Mouse (Mus musculus) spleen, adult 2 months (tissue): ENCODE measurements around the gene Gm11564. TPM values are rescaled to one million over a fixed set of nuclear protein-coding genes. Genes with fewer than 3 reads are reported as not detected.
"Not testable (repeated sequence)": the region's sequence is repeated elsewhere in the genome, so short reads cannot be mapped to it uniquely, and the experiment has no call there.

Experiments used
- DNase-seq, 2 experiments: peaks; one replicate each; pipeline versions ENCODE4 v3.0.0 to v3.0.0-alpha.2; 2012 to 2021; ENCODE audit warnings: low spot score in 2 of 2, low read depth in 1 of 2
- H3K27ac ChIP-seq: fragments of 200-500 bp; 2 replicates; pipeline ENCODE4 v1.5.1; 2012; ENCODE audit warnings: low read length, inconsistent platforms; ENCODE audit not compliant: insufficient read depth
- H3K27me3 ChIP-seq: fragments of 200-500 bp; 2 replicates; pipeline ENCODE4 v1.6.1; 2012; ENCODE audit warnings: mild to moderate bottlenecking, moderate library complexity, low read length, inconsistent platforms; ENCODE audit not compliant: control insufficient read depth, insufficient read depth
- H3K36me3 ChIP-seq: fragments of 200-500 bp; 2 replicates; pipeline ENCODE4 v1.6.1; 2012; ENCODE audit warnings: mild to moderate bottlenecking, low read length, inconsistent platforms; ENCODE audit not compliant: control insufficient read depth, insufficient read depth
- H3K4me1 ChIP-seq: fragments of 200-500 bp; 2 replicates; pipeline ENCODE4 v1.6.1; 2011; ENCODE audit warnings: inconsistent platforms; ENCODE audit not compliant: control insufficient read depth, insufficient read depth, insufficient read length
- H3K4me3 ChIP-seq: fragments of 200-500 bp; 2 replicates; pipeline ENCODE4 v1.5.1; 2011; ENCODE audit warnings: mild to moderate bottlenecking, inconsistent platforms; ENCODE audit not compliant: insufficient read depth, insufficient read length; ENCODE audit errors: extremely low read depth
- CTCF ChIP-seq: fragments of 200-500 bp; IDR thresholded peaks from 2 replicates; pipeline ENCODE4 v1.5.1; 2011; ENCODE audit warnings: mild to moderate bottlenecking, inconsistent platforms; ENCODE audit not compliant: insufficient read depth, insufficient read length, insufficient replicate concordance; ENCODE audit errors: extremely low read depth
- POLR2A ChIP-seq: fragments of 200-500 bp; IDR thresholded peaks from 2 replicates; pipeline ENCODE4 v1.6.1; 2011; ENCODE audit warnings: low read depth, low read length, inconsistent platforms
- WGBS: fragments of 180-500 bp; shearing (Covaris S2); methylation state at CpG from one replicate; pipeline ENCODE4 v1.1.7; 2018; 5-methylcytosine and 5-hydroxymethylcytosine counted together
- polyA plus RNA-seq: library from polyadenylated mRNA; depleted of rRNA; stranded (reverse); fragments of >200 nt; gene quantifications from 2 replicates; pipeline ENCODE4 v1.2.3, GENCODE M21; 2012

Gm11564 gene
- polyA plus RNA-seq, 1 experiment, result not detected

- H3K36me3 ChIP-seq, result no peaks in the 10 kb centered on the region
- H3K27me3 ChIP-seq, result no peaks in the 10 kb centered on the region
- no peaks in the 10 kb centered on the region for H3K4me1 ChIP-seq
- no peak for DNase-seq
- 78% methylated on average over 1 of the region's 1 CpGs for WGBS
- H3K4me3 ChIP-seq, result no peak overlapping the region
- H3K27ac ChIP-seq, result no peak overlapping the region
- TF ChIP-seq CTCF (no peak), POLR2A (no peak)
These were observed 26.7 kb upstream of the Gm11564 start for GRCm38 (mm10) chr11:99842185-99842584.

GRCm38 (mm10) chr11:99837966-99838365 is 22.5 kb upstream of the Gm11564 start, which contains the start of gene 2300003K06Rik:
TSS of gene 2300003K06Rik (minus strand) at chr11:99838066.
- no peaks in the 10 kb centered on the region for H3K4me1 ChIP-seq
- WGBS, result 76% methylated on average over 1 of the region's 1 CpGs
- TF ChIP-seq POLR2A (no peak), CTCF (no peak)

GRCm38 (mm10) chr11:99809792-99810191 is 5.7 kb downstream of the Gm11564 start, which contains the start of gene Krtap4-13:
TSS of gene Krtap4-13 (minus strand) at chr11:99809892.
- DNase-seq, H3K4me3 ChIP-seq, H3K4me1 ChIP-seq, H3K36me3 ChIP-seq, H3K27me3 ChIP-seq, H3K27ac ChIP-seq: not testable (repeated sequence)

More at GRCm38 (mm10) chr11:99837966-99838365, 22.5 kb upstream of the Gm11564 start, which contains the start of gene 2300003K06Rik:
- Histone ChIP-seq H3K36me3 (no peaks in the 10 kb centered on the region), H3K27me3 (no peaks in the 10 kb centered on the region), H3K27ac (no peak within 1 kb of the TSS), H3K4me3 (no peak within 1 kb of the TSS)
- DNase-seq, result no peak

- H3K4me1 ChIP-seq, H3K36me3 ChIP-seq, DNase-seq, H3K27ac ChIP-seq, H3K27me3 ChIP-seq, H3K4me3 ChIP-seq: not testable (repeated sequence)
- no CpG with 5 or more reads among the region's 1 CpGs for WGBS
These were observed 11.1 kb downstream of the Gm11564 start, which contains the start of gene Gm11554 for GRCm38 (mm10) chr11:99804346-99804745. TSS of gene Gm11554 (minus strand) at chr11:99804446.

- H3K36me3 ChIP-seq, H3K4me3 ChIP-seq, H3K27me3 ChIP-seq, DNase-seq, H3K27ac ChIP-seq, H3K4me1 ChIP-seq: not testable (repeated sequence)
- WGBS, result no CpG with 5 or more reads among the region's 1 CpGs
These were observed 16.6 kb downstream of the Gm11564 start, which contains the start of gene Gm11569 for GRCm38 (mm10) chr11:99798832-99799231. TSS of gene Gm11569 (minus strand) at chr11:99798932.

- Histone ChIP-seq H3K4me1 (no peaks in the 10 kb centered on the region), H3K27me3 (no peaks in the 10 kb centered on the region), H3K36me3 (no peaks in the 10 kb centered on the region), H3K4me3 (no peak within 1 kb of the TSS), H3K27ac (no peak within 1 kb of the TSS)
- 78% methylated on average over 2 of the region's 2 CpGs for WGBS
- no peak for DNase-seq
- TF ChIP-seq POLR2A, result no peak
- TF ChIP-seq CTCF, result no peak
These were observed 22.1 kb downstream of the Gm11564 start, which contains the start of gene Gm11596 for GRCm38 (mm10) chr11:99793367-99793766. TSS of gene Gm11596 (minus strand) at chr11:99793467.

- H3K27me3 ChIP-seq, result not testable (repeated sequence)
These were observed 30.6 kb downstream of the Gm11564 start, which contains the start of gene Krtap4-9 for GRCm38 (mm10) chr11:99784900-99785299. TSS of gene Krtap4-9 (plus strand) at chr11:99785200.

GRCm38 (mm10) chr11:99780604-99781003 is 34.9 kb downstream of the Gm11564 start, which contains the start of gene Krtap4-8:
TSS of gene Krtap4-8 (minus strand) at chr11:99780704.
- H3K4me3 ChIP-seq, result no peak within 1 kb of the TSS
- no peaks in the 10 kb centered on the region for H3K36me3 ChIP-seq
- H3K4me1 ChIP-seq, result no peaks in the 10 kb centered on the region
- TF ChIP-seq POLR2A (no peak), CTCF (no peak)
- no peaks in the 10 kb centered on the region for H3K27me3 ChIP-seq
- WGBS, result 89% methylated on average over 2 of the region's 2 CpGs
- no peak for DNase-seq
- H3K27ac ChIP-seq, result no peak within 1 kb of the TSS

More at GRCm38 (mm10) chr11:99784900-99785299, 30.6 kb downstream of the Gm11564 start, which contains the start of gene Krtap4-9:
- not testable (repeated sequence) for H3K4me1 ChIP-seq, H3K4me3 ChIP-seq, H3K36me3 ChIP-seq, H3K27ac ChIP-seq, DNase-seq
